Mouse (Mus musculus) thymus, postnatal 10 days (tissue): ENCODE measurements around the gene Trappc1.

Experiments
- DNase-seq, 2 experiments: peaks; one replicate each; pipeline ENCODE4 v3.0.0; 2021; ENCODE audit warnings: low spot score in 2 of 2

Trappc1 gene

DNA sequence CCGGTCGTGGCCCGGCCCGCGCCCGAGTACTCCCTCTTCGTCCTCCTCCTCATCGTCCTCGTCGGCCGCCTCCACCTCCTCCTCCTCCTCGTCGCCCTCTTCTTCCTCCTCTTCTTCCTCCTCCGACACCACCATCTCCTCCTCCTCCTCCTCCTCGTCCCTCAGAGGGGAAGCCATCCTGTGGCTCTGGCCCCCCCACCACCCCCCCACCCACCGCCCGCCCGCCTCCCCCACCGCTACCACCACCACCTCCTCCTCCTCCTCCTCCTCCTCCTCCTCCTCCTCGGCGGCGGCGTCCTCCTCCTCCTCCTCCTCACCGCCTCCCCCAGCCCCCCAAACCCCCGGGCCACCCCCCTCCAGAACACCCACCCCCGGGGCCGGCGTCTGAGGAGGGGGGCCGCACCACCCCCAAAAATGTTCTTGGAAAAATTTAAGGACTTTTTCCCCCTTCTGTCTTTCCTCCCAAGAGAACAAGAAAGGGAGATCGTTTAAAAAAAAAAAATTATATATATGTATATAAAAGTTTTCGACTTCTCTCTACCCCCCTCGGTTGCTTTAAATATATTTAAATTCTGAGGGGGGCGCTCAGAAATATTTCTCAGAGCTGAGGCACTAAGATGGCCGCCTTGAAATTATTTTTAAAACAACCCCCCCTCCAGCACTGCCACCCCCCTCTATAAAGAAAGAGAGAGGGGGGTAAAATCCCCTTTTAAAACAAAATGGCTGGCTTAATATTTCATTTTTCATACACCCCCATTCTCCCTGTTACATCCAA is 45.6 kb downstream of the Trappc1 start, which contains the start of gene Chd3:
TSS of gene Chd3 (minus strand) at position 192 of the 775 bp plus-strand sequence.
- peak in 1 of 2 experiments; percentile 35 for DNase-seq

- no peak for DNase-seq
Observed at GRCm38 (mm10) chr11:69369990-69370816, 46.4 kb downstream of the Trappc1 start.

DNA sequence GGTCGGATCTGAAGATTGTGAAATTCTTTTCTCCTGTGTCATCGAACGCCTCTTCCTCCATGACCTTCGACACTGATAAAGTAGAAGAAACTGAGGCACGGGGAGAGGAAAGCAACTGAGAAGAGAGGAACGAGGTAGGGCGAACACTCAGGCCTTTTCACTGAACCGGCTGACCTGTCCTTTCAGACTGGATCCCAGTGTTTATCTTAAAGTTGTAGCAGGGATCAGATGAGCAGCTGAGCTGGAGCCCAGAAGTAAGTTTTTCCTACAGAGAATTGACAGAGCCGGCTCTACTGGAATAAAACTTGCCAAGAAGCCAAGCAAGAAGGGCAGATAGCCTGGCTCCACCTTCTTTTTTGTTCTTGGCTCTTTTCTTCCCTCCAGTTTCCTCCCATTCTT is 47.0 kb downstream of the Trappc1 start:
- no peak for DNase-seq

GRCm38 (mm10) chr11:69371601-69372000 is 47.8 kb downstream of the Trappc1 start:
- DNase-seq: no peak

GRCm38 (mm10) chr11:69372056-69372779 is 48.4 kb downstream of the Trappc1 start:
- DNase-seq: no peak

DNA sequence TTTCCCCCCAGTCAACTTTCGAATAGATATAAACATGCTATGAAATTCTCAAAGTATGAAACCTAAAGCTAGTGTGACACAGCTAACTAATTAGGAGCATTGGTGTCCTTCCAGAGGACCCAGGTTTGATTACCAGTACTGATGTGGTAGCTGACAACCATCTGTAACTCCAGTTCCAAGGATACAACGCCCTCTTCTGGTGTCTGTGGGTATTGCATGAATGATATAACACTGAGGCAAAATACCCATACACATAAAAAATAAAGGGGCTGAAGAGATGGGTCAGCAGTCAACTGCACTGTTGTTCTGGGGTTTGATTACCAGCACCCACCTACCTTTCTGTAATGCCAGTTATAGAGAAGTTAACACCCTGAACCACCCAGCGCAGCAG is 49.0 kb downstream of the Trappc1 start:
- no peak for DNase-seq

DNA sequence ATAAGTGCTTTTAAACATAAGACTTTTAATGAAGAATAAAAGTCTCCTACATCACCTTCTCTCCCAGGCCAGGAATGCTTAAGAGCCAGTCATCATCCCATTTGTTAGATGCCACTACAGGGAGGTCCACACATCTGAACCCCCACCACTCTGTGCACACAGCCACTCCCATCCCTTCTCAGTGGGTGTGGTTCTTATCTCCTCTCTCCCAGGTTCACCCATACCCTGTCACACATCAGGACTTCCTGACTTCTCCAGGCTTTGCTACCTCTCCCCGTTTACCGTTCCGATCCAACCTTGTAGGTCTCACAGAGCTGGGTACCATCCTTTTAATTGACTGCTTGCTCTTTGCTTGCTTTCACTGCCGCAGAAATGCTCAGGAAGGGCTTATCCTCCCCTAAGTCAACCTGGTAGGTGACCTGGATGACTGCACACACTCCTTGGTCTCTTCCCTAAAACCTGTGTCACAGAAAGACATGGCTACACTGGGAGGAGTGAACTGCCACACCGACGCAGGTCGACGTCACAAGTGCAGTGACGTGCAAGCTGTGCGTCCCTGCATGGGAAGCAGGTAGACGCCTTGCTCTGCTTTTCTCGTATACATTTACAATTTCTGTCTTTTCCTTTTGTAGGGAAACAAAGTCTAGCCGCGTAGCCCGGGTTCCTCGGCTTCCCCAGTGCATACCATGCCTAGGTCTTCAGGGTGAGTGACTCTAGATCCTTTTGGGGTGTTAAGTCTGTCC is 49.6 kb downstream of the Trappc1 start:
- no peak for DNase-seq
